Mouse (Mus musculus): ENCODE measurements at regions not wholly inside any gene's neighbourhood (a gene's known extent, or its start where the extent isn't known, plus 50 kb on each side); places are given as distances from the start of the nearest gene placed in this dataset.

- TF ChIP-seq CTCF (IDR thresholded peaks at IDR 0.05; ENCODE audit: low read depth) (no peak), EP300 (optimal IDR thresholded peaks at IDR 0.05) (no peak)
Observed at GRCm38 (mm10) chr9:91077490-91077889, 284.7 kb upstream of the Zic4 start.

Measured in stomach, postnatal 0 days (tissue).